Mouse (Mus musculus) heart, embryonic 12.5 days (tissue): ENCODE results near the gene Nt5dc3. TPM values are rescaled to one million over a fixed set of nuclear protein-coding genes. Genes with fewer than 3 reads are reported as not detected.

Experiments
- ATAC-seq: fragments of 200-750 bp; cut with Nextera tagmentation; 2 replicates; pipeline ENCODE4 v1.8.0; 2017; ENCODE audit warnings: moderate TSS enrichment, moderate library complexity; ENCODE audit not compliant: insufficient number of reproducible peaks, low FRiP score
- H3K27ac ChIP-seq: fragments of 300-500 bp; sonication (generic); 2 replicates; pipeline ENCODE4 v1.5.1; 2016; ENCODE audit warnings: mild to moderate bottlenecking, moderate library complexity; ENCODE audit not compliant: poor library complexity, severe bottlenecking
- H3K27me3 ChIP-seq: fragments of 300-500 bp; sonication (generic); replicated peaks from 2 replicates; pipeline ENCODE4 v1.6.1; 2016; ENCODE audit warnings: mild to moderate bottlenecking, moderate library complexity
- H3K36me3 ChIP-seq: fragments of 300-500 bp; sonication (generic); 2 replicates; pipeline ENCODE4 v1.6.1; 2016; ENCODE audit warnings: mild to moderate bottlenecking, moderate library complexity
- H3K4me1 ChIP-seq: fragments of 300-500 bp; sonication (generic); replicated peaks from 2 replicates; pipeline ENCODE4 v1.6.1; 2016; ENCODE audit warnings: mild to moderate bottlenecking
- H3K4me2 ChIP-seq: fragments of 300-500 bp; sonication (generic); 2 replicates; pipeline ENCODE4 v1.6.1; 2016; ENCODE audit warnings: mild to moderate bottlenecking, moderate library complexity
- H3K4me3 ChIP-seq: fragments of 300-500 bp; sonication (generic); 2 replicates; pipeline ENCODE4 v1.5.1; 2016; ENCODE audit warnings: mild to moderate bottlenecking
- H3K9ac ChIP-seq: fragments of 300-500 bp; sonication (generic); 2 replicates; pipeline ENCODE4 v1.6.1; 2016; ENCODE audit warnings: mild to moderate bottlenecking, moderate library complexity
- H3K9me3 ChIP-seq: fragments of 300-500 bp; sonication (generic); replicated peaks from 2 replicates; pipeline ENCODE4 v1.6.1; 2016; ENCODE audit warnings: mild to moderate bottlenecking, moderate library complexity
- WGBS: fragments of 180-500 bp; shearing (Covaris S2); methylation state at CpG from one replicate; pipeline ENCODE4 v1.1.7; 2016; 5-methylcytosine and 5-hydroxymethylcytosine counted together
- polyA plus RNA-seq: library from polyadenylated mRNA; unstranded; fragments of >200 nt; fragmentation: Nextera tagmentation; extraction: Ambion mirVana; gene quantifications from 2 replicates; pipeline ENCODE4 v1.2.1, GENCODE M21; 2016

Gene Nt5dc3
- polyA plus RNA-seq, 1 experiment from 2014 or later: 2.0 TPM

GRCm38 (mm10) chr10:86849087-86849486 is 70.3 kb downstream of the Nt5dc3 start:
- Histone ChIP-seq H3K9ac (no peak overlapping the region), H3K4me1 (peaks cover 14% of the 10 kb centered on the region), H3K4me3 (no peak overlapping the region), H3K36me3 (no peaks in the 10 kb centered on the region), H3K4me2 (no peak overlapping the region), H3K9me3 (no peaks in the 10 kb centered on the region), H3K27me3 (no peaks in the 10 kb centered on the region), H3K27ac (no peak overlapping the region)
- ATAC-seq: no peak
- 82% methylated on average over 4 of the region's 4 CpGs for WGBS

GRCm38 (mm10) chr10:86849508-86849907 is 70.7 kb downstream of the Nt5dc3 start:
- Histone ChIP-seq H3K27ac (no peak overlapping the region), H3K4me2 (no peak overlapping the region), H3K27me3 (no peaks in the 10 kb centered on the region), H3K36me3 (no peaks in the 10 kb centered on the region), H3K9me3 (no peaks in the 10 kb centered on the region), H3K4me3 (no peak overlapping the region), H3K4me1 (peaks cover 14% of the 10 kb centered on the region), H3K9ac (no peak overlapping the region)
- WGBS: 65% methylated on average over 4 of the region's 4 CpGs
- no peak for ATAC-seq

GRCm38 (mm10) chr10:86852160-86852559 is 73.4 kb downstream of the Nt5dc3 start:
- Histone ChIP-seq H3K4me1 (peaks cover 9% of the 10 kb centered on the region), H3K9ac (no peak overlapping the region), H3K36me3 (no peaks in the 10 kb centered on the region), H3K27me3 (no peaks in the 10 kb centered on the region), H3K4me3 (no peak overlapping the region), H3K27ac (no peak overlapping the region), H3K4me2 (no peak overlapping the region), H3K9me3 (no peaks in the 10 kb centered on the region)
- ATAC-seq: no peak
- 82% methylated on average over 6 of the region's 6 CpGs for WGBS

GRCm38 (mm10) chr10:86853433-86853832 is 74.6 kb downstream of the Nt5dc3 start:
- WGBS: 79% methylated on average over 3 of the region's 3 CpGs
- Histone ChIP-seq H3K27ac (no peak overlapping the region), H3K9ac (no peak overlapping the region), H3K4me3 (no peak overlapping the region), H3K4me1 (peaks cover 4% of the 10 kb centered on the region), H3K27me3 (no peaks in the 10 kb centered on the region), H3K9me3 (no peaks in the 10 kb centered on the region), H3K36me3 (no peaks in the 10 kb centered on the region), H3K4me2 (no peak overlapping the region)
- ATAC-seq: no peak

- H3K27me3 ChIP-seq: no peaks in the 10 kb centered on the region
- H3K4me2 ChIP-seq: no peak overlapping the region
- WGBS: 67% methylated on average over 4 of the region's 4 CpGs
- ATAC-seq: no peak
- H3K9ac ChIP-seq: no peak overlapping the region
- H3K9me3 ChIP-seq: no peaks in the 10 kb centered on the region
- H3K4me1 ChIP-seq: 0 out of 2 replicates have a peak, but pooled peaks cover 6% of the 10 kb centered on the region
- no peak overlapping the region for H3K4me3 ChIP-seq
- H3K27ac ChIP-seq: no peak overlapping the region
- no peaks in the 10 kb centered on the region for H3K36me3 ChIP-seq
Observed at GRCm38 (mm10) chr10:86860396-86860795, 81.6 kb downstream of the Nt5dc3 start.

GRCm38 (mm10) chr10:86862496-86862895 is 83.7 kb downstream of the Nt5dc3 start:
- H3K27ac ChIP-seq: no peak overlapping the region
- no peaks in the 10 kb centered on the region for H3K36me3 ChIP-seq
- WGBS: 81% methylated on average over 6 of the region's 6 CpGs
- H3K9me3 ChIP-seq: no peaks in the 10 kb centered on the region
- H3K9ac ChIP-seq: no peak overlapping the region
- H3K4me3 ChIP-seq: no peak overlapping the region
- no peaks in the 10 kb centered on the region for H3K27me3 ChIP-seq
- no peak for ATAC-seq
- H3K4me1 ChIP-seq: 0 out of 2 replicates have a peak, but pooled peaks cover 6% of the 10 kb centered on the region
- no peak overlapping the region for H3K4me2 ChIP-seq

- WGBS: 82% methylated on average over 6 of the region's 6 CpGs
- no peak for ATAC-seq
Observed at GRCm38 (mm10) chr10:86863429-86863828, 84.6 kb downstream of the Nt5dc3 start.

GRCm38 (mm10) chr10:86872121-86872520 is 93.3 kb downstream of the Nt5dc3 start:
- H3K27me3 ChIP-seq: no peaks in the 10 kb centered on the region
- H3K4me2 ChIP-seq: no peak overlapping the region
- 56% methylated on average over 7 of the region's 7 CpGs for WGBS
- H3K4me3 ChIP-seq: no peak overlapping the region
- no peaks in the 10 kb centered on the region for H3K9me3 ChIP-seq
- H3K9ac ChIP-seq: no peak overlapping the region
- no peak overlapping the region for H3K27ac ChIP-seq
- H3K4me1 ChIP-seq: peaks cover 11% of the 10 kb centered on the region
- no peaks in the 10 kb centered on the region for H3K36me3 ChIP-seq
- no peak for ATAC-seq

More at GRCm38 (mm10) chr10:86863429-86863828, 84.6 kb downstream of the Nt5dc3 start:
- Histone ChIP-seq H3K4me2 (no peak overlapping the region), H3K27ac (no peak overlapping the region), H3K36me3 (no peaks in the 10 kb centered on the region), H3K9me3 (no peaks in the 10 kb centered on the region), H3K9ac (no peak overlapping the region), H3K4me3 (no peak overlapping the region), H3K4me1 (0 out of 2 replicates have a peak, but pooled peaks cover 6% of the 10 kb centered on the region), H3K27me3 (no peaks in the 10 kb centered on the region)

GRCm38 (mm10) chr10:86872591-86872990 is 93.8 kb downstream of the Nt5dc3 start:
- H3K27ac ChIP-seq: no peak overlapping the region
- H3K4me3 ChIP-seq: no peak overlapping the region
- H3K4me1 ChIP-seq: peaks cover 11% of the 10 kb centered on the region
- no peaks in the 10 kb centered on the region for H3K27me3 ChIP-seq
- H3K4me2 ChIP-seq: no peak overlapping the region
- WGBS: 50% methylated on average over 5 of the region's 5 CpGs
- H3K9ac ChIP-seq: no peak overlapping the region
- H3K36me3 ChIP-seq: no peaks in the 10 kb centered on the region
- ATAC-seq: no peak
- H3K9me3 ChIP-seq: no peaks in the 10 kb centered on the region

- Histone ChIP-seq H3K36me3 (no peaks in the 10 kb centered on the region), H3K9ac (no peak overlapping the region), H3K9me3 (no peaks in the 10 kb centered on the region), H3K27ac (no peak overlapping the region), H3K27me3 (no peaks in the 10 kb centered on the region), H3K4me2 (no peak overlapping the region), H3K4me3 (no peak overlapping the region), H3K4me1 (no peaks in the 10 kb centered on the region)
- ATAC-seq: no peak
- WGBS: 86% methylated on average over 7 of the region's 7 CpGs
Observed at GRCm38 (mm10) chr10:86878721-86879120, 99.9 kb downstream of the Nt5dc3 start.

- Histone ChIP-seq H3K27me3 (no peaks in the 10 kb centered on the region), H3K36me3 (no peaks in the 10 kb centered on the region), H3K9me3 (no peaks in the 10 kb centered on the region), H3K4me3 (no peak overlapping the region), H3K27ac (no peak overlapping the region), H3K4me2 (no peak overlapping the region), H3K9ac (no peak overlapping the region), H3K4me1 (no peaks in the 10 kb centered on the region)
- WGBS: 55% methylated on average over 5 of the region's 5 CpGs
- no peak for ATAC-seq
Observed at GRCm38 (mm10) chr10:86880071-86880806, 101.4 kb downstream of the Nt5dc3 start.

GRCm38 (mm10) chr10:86881448-86881847 is 102.6 kb downstream of the Nt5dc3 start:
- Histone ChIP-seq H3K9me3 (no peaks in the 10 kb centered on the region), H3K27me3 (no peaks in the 10 kb centered on the region), H3K27ac (no peak overlapping the region), H3K36me3 (no peaks in the 10 kb centered on the region), H3K4me1 (no peaks in the 10 kb centered on the region), H3K9ac (no peak overlapping the region), H3K4me2 (no peak overlapping the region), H3K4me3 (no peak overlapping the region)
- ATAC-seq: no peak
